Mouse (Mus musculus) heart, adult 9 months (tissue): ENCODE measurements around the gene Sidt1.

Experiments
- DNase-seq, 2 experiments: peaks; one replicate each; pipeline ENCODE4 v3.0.0; 2022; ENCODE audit warnings: low spot score in 2 of 2

Gene Sidt1

DNA sequence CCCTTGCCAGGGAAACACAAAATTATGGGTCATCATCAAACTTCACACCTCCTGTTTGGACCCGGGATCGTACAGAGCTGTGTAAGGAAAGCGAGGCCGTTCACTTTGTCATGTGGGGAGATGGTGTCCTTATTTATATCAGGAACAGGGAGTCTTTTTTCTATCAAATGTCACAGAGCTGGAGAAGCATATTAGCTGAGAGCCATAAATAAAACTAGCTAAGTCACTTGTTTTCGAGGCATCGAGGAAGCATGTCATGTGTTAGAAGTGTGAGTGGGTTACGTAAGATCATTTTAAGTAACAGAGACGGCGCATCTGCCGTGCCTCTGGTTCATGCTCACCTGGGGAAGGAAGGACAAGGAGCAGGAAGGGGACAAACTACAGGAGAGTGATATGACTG, 83.0 kb downstream of the Sidt1 start:
- DNase-seq = no peak

- no peak for DNase-seq
Observed at GRCm38 (mm10) chr16:44243323-44243722, 89.7 kb downstream of the Sidt1 start.

GRCm38 (mm10) chr16:44242633-44243032, 90.4 kb downstream of the Sidt1 start:
- peak; percentile 62 to 69 for DNase-seq

DNA sequence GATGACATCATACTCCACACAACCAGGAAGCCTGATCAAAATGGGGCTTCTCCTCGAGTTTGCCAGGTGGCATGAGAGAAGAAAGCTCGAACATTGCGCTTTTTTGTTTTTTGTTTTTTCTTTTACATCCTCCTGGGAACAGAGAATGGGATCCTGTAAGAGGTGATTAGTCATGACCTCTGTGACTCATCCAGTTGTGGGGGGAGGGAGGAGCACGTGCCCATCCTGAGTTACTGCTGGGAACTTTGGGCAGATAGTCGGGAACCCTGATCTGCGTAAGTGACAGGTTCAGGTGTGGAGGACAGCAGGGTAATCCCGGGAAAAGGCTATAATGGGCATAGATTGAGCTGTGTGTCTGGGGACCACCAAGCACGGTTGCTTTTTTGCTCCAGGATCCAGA, 92.6 kb downstream of the Sidt1 start:
- DNase-seq = no peak

GRCm38 (mm10) chr16:44238835-44239263, 94.1 kb downstream of the Sidt1 start:
- DNase-seq = no peak

DNA sequence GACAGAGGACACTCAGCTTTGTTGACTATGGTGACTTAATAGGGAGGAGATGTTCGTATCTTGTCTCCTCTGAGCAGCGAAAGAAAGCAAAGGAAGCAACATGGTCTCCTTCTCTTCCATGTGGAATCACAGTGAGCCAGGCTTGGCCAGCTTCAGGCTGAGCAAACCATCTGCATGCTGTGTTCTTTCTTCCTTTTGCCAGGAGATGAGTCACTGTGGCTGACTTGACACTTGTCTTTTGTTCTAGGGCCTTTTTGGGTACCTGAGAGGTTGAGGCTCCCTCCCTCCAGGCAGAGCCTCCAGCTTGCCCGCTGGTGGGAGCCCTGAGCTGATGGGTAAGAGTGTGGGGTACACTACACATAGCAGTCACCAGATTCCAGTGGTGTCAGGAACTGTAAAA, 95.2 kb downstream of the Sidt1 start:
- DNase-seq = no peak

DNA sequence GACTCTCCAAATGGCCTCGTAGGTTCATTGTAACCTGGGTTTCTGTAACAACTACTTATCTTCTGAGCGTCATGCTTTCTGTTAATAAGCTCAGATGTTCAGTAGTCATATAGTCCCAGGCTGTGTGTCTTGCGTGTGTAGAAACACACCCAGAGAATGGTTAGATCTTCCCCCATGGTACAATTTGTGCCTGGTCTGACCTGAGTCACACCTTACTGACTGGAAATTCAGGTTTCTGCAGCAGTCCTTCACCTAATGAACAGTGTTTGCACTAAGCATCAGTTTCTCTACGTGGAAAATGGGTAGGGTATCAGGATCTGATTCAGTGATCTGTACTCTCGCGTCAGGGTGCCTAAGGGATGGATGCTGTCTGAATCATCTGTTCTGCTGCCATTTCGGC, 100.0 kb downstream of the Sidt1 start:
- DNase-seq = no peak

DNA sequence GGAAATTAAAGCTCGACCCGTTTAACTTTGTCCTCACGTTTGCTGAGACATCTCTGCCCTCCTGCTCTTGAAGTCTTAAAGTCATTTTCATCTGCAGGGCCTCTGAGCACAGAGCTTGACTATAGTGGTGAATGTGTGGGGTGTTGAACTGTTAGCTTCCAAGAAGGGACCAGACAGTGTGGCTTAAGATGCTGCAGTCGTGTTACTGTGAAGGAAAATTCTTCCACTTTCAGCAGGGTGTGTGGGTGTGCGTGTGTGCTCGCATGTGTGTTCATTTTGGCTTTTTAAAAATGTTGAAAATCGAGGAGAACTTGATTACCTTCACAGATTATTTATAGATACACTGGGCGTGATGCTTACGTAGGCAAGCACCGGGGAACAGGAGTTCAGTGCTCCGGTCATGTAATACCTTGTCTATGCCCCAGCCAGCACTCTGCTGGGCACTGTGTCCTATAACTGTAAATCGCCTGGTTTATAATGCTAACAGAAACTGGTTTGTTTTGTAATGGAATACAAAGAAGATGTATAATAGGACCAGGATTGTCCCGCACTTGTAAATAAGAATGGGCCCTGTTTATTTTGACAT, 106.2 kb downstream of the Sidt1 start:
- no peak for DNase-seq

- peak in 1 of 2 experiments; percentile 23 for DNase-seq
Observed at GRCm38 (mm10) chr16:44221463-44221862, 111.5 kb downstream of the Sidt1 start.

GRCm38 (mm10) chr16:44216417-44216816, 116.6 kb downstream of the Sidt1 start:
- DNase-seq = no peak

- peak; percentile 38 to 57 for DNase-seq
Observed at GRCm38 (mm10) chr16:44215513-44215912, 117.5 kb downstream of the Sidt1 start.

DNA sequence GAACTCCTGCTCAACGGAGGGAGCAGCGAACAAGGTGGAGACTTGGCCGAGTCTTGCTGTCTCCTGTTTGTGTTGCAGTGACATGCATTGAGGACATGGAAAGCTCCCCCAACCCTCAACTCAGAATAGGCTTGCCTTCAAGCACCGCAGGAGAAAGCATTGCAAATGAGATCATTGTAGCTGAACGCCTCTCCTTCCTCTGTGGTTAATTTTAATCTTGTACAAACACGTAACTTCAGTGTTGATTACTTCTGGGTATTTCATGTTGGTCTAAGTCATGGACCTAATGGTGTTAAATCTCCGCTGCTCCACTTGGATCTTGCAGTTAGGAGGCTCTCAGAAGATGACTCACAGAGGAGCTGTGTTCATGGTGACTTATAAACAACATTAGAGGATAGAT, 120.3 kb downstream of the Sidt1 start:
- DNase-seq = no peak

- no peak for DNase-seq
Observed at GRCm38 (mm10) chr16:44211054-44211414, 122.0 kb downstream of the Sidt1 start.

- no peak for DNase-seq
Observed at GRCm38 (mm10) chr16:44210156-44211053, 122.6 kb downstream of the Sidt1 start.

- DNase-seq = no peak
Observed at GRCm38 (mm10) chr16:44205973-44206372, 127.0 kb downstream of the Sidt1 start.

GRCm38 (mm10) chr16:44204331-44204730, 128.7 kb downstream of the Sidt1 start:
- DNase-seq = no peak

DNA sequence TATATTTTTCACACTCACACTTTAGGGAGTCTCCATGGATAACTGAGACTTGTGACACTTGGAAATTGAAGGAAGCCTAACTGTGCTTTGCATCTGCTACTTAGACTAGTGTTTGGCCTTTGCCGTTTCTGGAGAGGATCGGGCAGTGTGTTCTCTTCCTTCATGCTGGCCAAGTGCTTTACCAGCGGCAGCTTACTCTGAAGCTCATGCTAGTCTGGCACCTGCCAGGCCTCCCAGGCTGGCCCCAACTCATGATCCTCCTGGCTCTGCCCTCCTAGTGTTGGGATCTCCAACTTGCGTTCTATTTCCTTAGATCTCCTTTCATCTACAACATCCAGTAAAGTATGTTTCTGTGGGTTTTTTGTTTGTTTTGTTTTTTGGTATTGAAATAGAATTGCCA, 132.8 kb downstream of the Sidt1 start:
- no peak for DNase-seq

GRCm38 (mm10) chr16:44199066-44199703, 133.8 kb downstream of the Sidt1 start:
- no peak for DNase-seq

DNA sequence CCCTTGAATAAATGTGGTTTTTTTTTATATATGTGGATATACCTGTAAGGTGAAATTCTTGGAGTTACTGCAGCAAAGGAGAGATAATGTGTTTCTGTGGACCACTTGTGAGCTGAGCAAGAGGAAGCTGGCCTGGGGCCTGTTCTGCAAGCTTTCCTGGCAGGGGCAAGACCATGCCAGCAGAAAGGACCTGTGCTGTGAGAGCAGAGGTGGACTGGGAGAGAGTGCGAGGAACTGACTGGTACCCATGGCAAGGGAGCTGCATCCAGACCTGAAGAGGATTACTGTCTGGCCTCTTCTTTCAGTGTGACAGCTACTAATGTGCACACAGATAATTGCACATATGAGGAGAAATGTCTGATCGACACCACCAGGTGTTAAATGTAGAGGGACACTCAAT, 142.0 kb downstream of the Sidt1 start:
- no peak for DNase-seq
